Mouse (Mus musculus) spleen, adult 2 months (tissue): ENCODE data around the gene Ccdc87. TPM values are rescaled to one million over a fixed set of nuclear protein-coding genes. Genes with fewer than 3 reads are reported as not detected.

Experiments
- DNase-seq, 2 experiments: peaks; one replicate each; pipeline versions ENCODE4 v3.0.0 to v3.0.0-alpha.2; 2012 to 2021; ENCODE audit warnings: low spot score in 2 of 2, low read depth in 1 of 2
- H3K27ac ChIP-seq: fragments of 200-500 bp; 2 replicates; pipeline ENCODE4 v1.5.1; 2012; ENCODE audit warnings: low read length, inconsistent platforms; ENCODE audit not compliant: insufficient read depth
- H3K27me3 ChIP-seq: fragments of 200-500 bp; 2 replicates; pipeline ENCODE4 v1.6.1; 2012; ENCODE audit warnings: mild to moderate bottlenecking, moderate library complexity, low read length, inconsistent platforms; ENCODE audit not compliant: control insufficient read depth, insufficient read depth
- H3K36me3 ChIP-seq: fragments of 200-500 bp; 2 replicates; pipeline ENCODE4 v1.6.1; 2012; ENCODE audit warnings: mild to moderate bottlenecking, low read length, inconsistent platforms; ENCODE audit not compliant: control insufficient read depth, insufficient read depth
- H3K4me1 ChIP-seq: fragments of 200-500 bp; 2 replicates; pipeline ENCODE4 v1.6.1; 2011; ENCODE audit warnings: inconsistent platforms; ENCODE audit not compliant: control insufficient read depth, insufficient read depth, insufficient read length
- H3K4me3 ChIP-seq: fragments of 200-500 bp; 2 replicates; pipeline ENCODE4 v1.5.1; 2011; ENCODE audit warnings: mild to moderate bottlenecking, inconsistent platforms; ENCODE audit not compliant: insufficient read depth, insufficient read length; ENCODE audit errors: extremely low read depth
- CTCF ChIP-seq: fragments of 200-500 bp; IDR thresholded peaks from 2 replicates; pipeline ENCODE4 v1.5.1; 2011; ENCODE audit warnings: mild to moderate bottlenecking, inconsistent platforms; ENCODE audit not compliant: insufficient read depth, insufficient read length, insufficient replicate concordance; ENCODE audit errors: extremely low read depth
- POLR2A ChIP-seq: fragments of 200-500 bp; IDR thresholded peaks from 2 replicates; pipeline ENCODE4 v1.6.1; 2011; ENCODE audit warnings: low read depth, low read length, inconsistent platforms
- WGBS: fragments of 180-500 bp; shearing (Covaris S2); methylation state at CpG from one replicate; pipeline ENCODE4 v1.1.7; 2018; 5-methylcytosine and 5-hydroxymethylcytosine counted together
- polyA plus RNA-seq: library from polyadenylated mRNA; depleted of rRNA; stranded (reverse); fragments of >200 nt; gene quantifications from 2 replicates; pipeline ENCODE4 v1.2.3, GENCODE M21; 2012; rRNA removed

Gene Ccdc87
- polyA plus RNA-seq, 1 experiment: 0.02 TPM

DNA sequence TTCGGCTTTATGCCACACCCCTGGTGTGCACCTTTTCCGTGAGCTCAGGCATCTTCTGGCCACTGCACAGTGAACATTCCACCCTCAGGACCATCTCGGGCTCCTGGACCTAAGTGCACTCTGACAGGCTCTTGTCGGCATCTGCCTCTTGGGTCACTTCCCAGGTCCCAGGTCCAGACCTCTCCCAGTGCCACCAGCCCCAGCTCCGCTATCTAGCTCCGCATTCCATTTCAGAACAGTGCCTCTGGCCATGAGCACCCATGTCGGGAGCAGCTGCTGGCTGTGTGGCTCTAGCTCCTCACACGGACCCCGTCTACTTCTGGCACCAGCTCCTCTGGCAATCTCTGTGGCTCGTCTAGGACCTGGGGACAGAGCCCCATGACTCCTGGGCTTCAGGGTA is 50.6 kb downstream of the Ccdc87 start:
- no peak for DNase-seq
- Histone ChIP-seq H3K4me3 (no peak overlapping the region), H3K36me3 (no peaks in the 10 kb centered on the region), H3K4me1 (no peaks in the 10 kb centered on the region), H3K27me3 (no peaks in the 10 kb centered on the region), H3K27ac (no peak overlapping the region)
- 91% methylated on average over 10 of the region's 10 CpGs for WGBS
- TF ChIP-seq CTCF (no peak), POLR2A (no peak)

GRCm38 (mm10) chr19:4891798-4892197 is 52.6 kb downstream of the Ccdc87 start:
- WGBS: 62% methylated on average over 3 of the region's 3 CpGs
- Histone ChIP-seq H3K36me3 (no peaks in the 10 kb centered on the region), H3K4me1 (no peaks in the 10 kb centered on the region), H3K27ac (no peak overlapping the region), H3K27me3 (no peaks in the 10 kb centered on the region), H3K4me3 (no peak overlapping the region)
- TF ChIP-seq POLR2A (no peak), CTCF (no peak)
- no peak for DNase-seq

Other genes starting within 250 kb of the Ccdc87 start
- gene Lrfn4, start 223.7 kb upstream of the Ccdc87 start, polyA plus RNA-seq: 3.0 and 4.0 TPM in 2 replicates
- 59.7 and 83.0 TPM in 2 replicates for gene Rce1, start 213.7 kb upstream of the Ccdc87 start, polyA plus RNA-seq
- gene Gm960, start 140.7 kb upstream of the Ccdc87 start, polyA plus RNA-seq: 0.42 TPM in 1 of 2 replicates, not detected in the other
- gene Sptbn2, start 128.2 kb upstream of the Ccdc87 start, polyA plus RNA-seq: 0.16 and 0.20 TPM in 2 replicates
- gene Rbm4b, start 82.9 kb upstream of the Ccdc87 start, polyA plus RNA-seq: 7.4 and 8.3 TPM in 2 replicates
- gene Rbm4, start 45.5 kb upstream of the Ccdc87 start, polyA plus RNA-seq: 34.6 and 40.5 TPM in 2 replicates
- 12.0 and 15.0 TPM in 2 replicates for gene Gm21992, start 27.8 kb upstream of the Ccdc87 start, polyA plus RNA-seq
- 50.0 and 69.3 TPM in 2 replicates for gene Rbm14, start 27.7 kb upstream of the Ccdc87 start, polyA plus RNA-seq
- 19.3 and 20.8 TPM in 2 replicates for gene Ccs, start within 50 bp of the Ccdc87 start, polyA plus RNA-seq
- 31.3 and 35.0 TPM in 2 replicates for gene Ctsf, start 15.8 kb downstream of the Ccdc87 start, polyA plus RNA-seq
- 0.06 and 0.32 TPM in 2 replicates for gene Actn3, start 38.5 kb downstream of the Ccdc87 start, polyA plus RNA-seq
- 25.0 and 35.6 TPM in 2 replicates for gene Zdhhc24, start 39.3 kb downstream of the Ccdc87 start, polyA plus RNA-seq
- gene Bbs1, start 67.3 kb downstream of the Ccdc87 start, polyA plus RNA-seq: 1.3 and 2.6 TPM in 2 replicates
- gene Dpp3, start 88.9 kb downstream of the Ccdc87 start, polyA plus RNA-seq: 79.5 and 98.8 TPM in 2 replicates
- 1.0 and 1.5 TPM in 2 replicates for gene Peli3, start 103.8 kb downstream of the Ccdc87 start, polyA plus RNA-seq
- 14.1 and 14.5 TPM in 2 replicates for gene Mrpl11, start 122.8 kb downstream of the Ccdc87 start, polyA plus RNA-seq
- 0.72 and 1.1 TPM in 2 replicates for gene Npas4, start 150.9 kb downstream of the Ccdc87 start, polyA plus RNA-seq
- 6.8 and 8.8 TPM in 2 replicates for gene Slc29a2, start 184.5 kb downstream of the Ccdc87 start, polyA plus RNA-seq
- gene B4gat1, start 199.5 kb downstream of the Ccdc87 start, polyA plus RNA-seq: 9.7 and 12.0 TPM in 2 replicates
- 0.36 and 0.79 TPM in 2 replicates for gene AC124502.3, start 199.5 kb downstream of the Ccdc87 start, polyA plus RNA-seq
- 35.8 and 44.7 TPM in 2 replicates for gene Brms1, start 202.0 kb downstream of the Ccdc87 start, polyA plus RNA-seq
- gene Rin1, start 211.1 kb downstream of the Ccdc87 start, polyA plus RNA-seq: 1.9 and 2.6 TPM in 2 replicates
- 5.5 and 6.3 TPM in 2 replicates for gene Cd248, start 228.7 kb downstream of the Ccdc87 start, polyA plus RNA-seq
- gene Tmem151a, start 246.2 kb downstream of the Ccdc87 start, polyA plus RNA-seq: 0.69 and 1.4 TPM in 2 replicates
- gene Yif1a, start 249.2 kb downstream of the Ccdc87 start, polyA plus RNA-seq: 60.5 and 84.1 TPM in 2 replicates